Mouse (Mus musculus): ENCODE data around the gene Plekhh3. TPM values are rescaled to one million over a fixed set of nuclear protein-coding genes. Genes with fewer than 3 reads are reported as not detected.
"Not testable (repeated sequence)": the region's sequence is repeated elsewhere in the genome, so short reads cannot be mapped to it uniquely, and the experiment has no call there.

Plekhh3 gene
- polyA plus RNA-seq, 1 experiment from 2014 or later, result 5.8 TPM

- peak overlapping the region; percentile 29; the same call in 1 of the 2 replicates for H3K4me3 ChIP-seq
- 19% methylated on average over 35 of the region's 35 CpGs for WGBS
- no peaks in the 10 kb centered on the region for H3K9me3 ChIP-seq
- no peak overlapping the region for H3K4me2 ChIP-seq (replicated peaks)
- peaks cover 76% of the 10 kb centered on the region for H3K27me3 ChIP-seq
- H3K36me3 ChIP-seq, result 0 out of 2 replicates have a peak, but pooled peaks cover 5% of the 10 kb centered on the region
- no peak for ATAC-seq (replicated peaks)
- H3K9ac ChIP-seq (replicated peaks), result peak overlapping the region; percentile 15; the same call in 1 of the 2 replicates
- no peak overlapping the region for H3K27ac ChIP-seq (replicated peaks)
- H3K4me1 ChIP-seq, result peaks cover 23% of the 10 kb centered on the region
These were observed 6.2 kb downstream of the Plekhh3 start for GRCm38 (mm10) chr11:101164677-101165580.

- H3K36me3 ChIP-seq, result 0 out of 2 replicates have a peak, but pooled peaks cover 5% of the 10 kb centered on the region
- WGBS, result 10% methylated on average over 21 of the region's 21 CpGs
- no peak overlapping the region for H3K27ac ChIP-seq (replicated peaks)
- no peaks in the 10 kb centered on the region for H3K9me3 ChIP-seq
- peaks cover 17% of the 10 kb centered on the region for H3K4me1 ChIP-seq
- peak overlapping the region; percentile 15; the same call in 1 of the 2 replicates for H3K9ac ChIP-seq (replicated peaks)
- peak overlapping the region; percentile 29 for H3K4me3 ChIP-seq
- ATAC-seq (replicated peaks), result no peak
- H3K27me3 ChIP-seq, result peaks cover 70% of the 10 kb centered on the region
- H3K4me2 ChIP-seq (replicated peaks), result peak overlapping the region; percentile 37
These were observed 6.8 kb downstream of the Plekhh3 start for GRCm38 (mm10) chr11:101164351-101164665.

DNA sequence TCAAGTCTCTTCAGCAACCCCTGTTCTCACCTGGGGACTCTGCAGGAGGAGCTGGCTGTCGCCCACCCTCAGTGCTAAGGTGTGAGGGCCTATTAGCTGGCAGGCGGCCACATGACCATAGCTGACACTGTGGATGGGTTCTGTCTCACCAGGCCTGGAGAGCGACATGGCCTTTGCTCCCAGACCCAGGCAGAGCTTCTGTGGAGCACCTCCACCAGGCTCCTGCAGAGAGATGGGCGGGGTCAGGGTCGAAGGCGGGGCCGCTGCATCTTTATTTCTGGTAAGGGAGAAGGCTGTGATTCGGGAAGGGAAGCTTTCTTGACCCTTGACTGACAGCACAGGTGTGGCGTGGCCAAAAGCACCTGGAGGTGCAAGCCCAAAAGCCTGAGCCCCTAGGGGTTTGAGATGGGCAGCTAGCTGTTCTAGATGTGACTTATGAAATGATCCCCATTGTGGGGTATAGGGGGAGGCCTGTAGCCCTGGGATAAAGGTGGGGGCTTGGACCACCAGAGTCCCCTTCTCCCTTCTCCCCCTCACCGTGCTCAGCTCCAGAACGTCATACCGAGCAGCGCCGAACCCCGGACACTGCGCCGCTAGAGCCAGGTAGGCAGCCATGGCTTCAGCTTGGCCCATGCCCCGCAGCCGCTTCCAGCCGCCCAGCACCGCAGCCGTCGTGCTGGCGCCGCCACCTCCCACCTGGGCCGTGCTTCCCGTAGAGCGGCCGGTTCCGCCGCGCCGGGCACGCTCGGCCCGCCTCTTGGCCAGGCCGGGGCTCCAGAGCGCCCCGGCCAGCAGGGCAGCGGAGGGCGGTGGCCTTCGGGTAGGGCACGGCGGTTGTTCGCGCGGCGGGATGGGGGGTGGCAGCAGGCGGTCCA is 7.4 kb downstream of the Plekhh3 start:
- 24% methylated on average over 49 of the region's 49 CpGs for whole genome bisulfite sequencing
- peaks cover 11% of the 10 kb centered on the region for H3K4me1 ChIP-seq
- ATAC-seq (replicated peaks), result no peak
- H3K36me3 ChIP-seq, result 0 out of 2 replicates have a peak, but pooled peaks cover 5% of the 10 kb centered on the region
- H3K9ac ChIP-seq (replicated peaks), result 0 out of 2 replicates have a peak overlapping the region, but pooled peaks have one; percentile 10
- H3K27ac ChIP-seq (replicated peaks), result no peak overlapping the region
- no peaks in the 10 kb centered on the region for H3K9me3 ChIP-seq
- peaks cover 64% of the 10 kb centered on the region for H3K27me3 ChIP-seq
- H3K4me2 ChIP-seq (replicated peaks), result peak overlapping the region; percentile 37
- peak overlapping the region; percentile 29 for H3K4me3 ChIP-seq

- H3K36me3 ChIP-seq, result 0 out of 2 replicates have a peak, but pooled peaks cover 5% of the 10 kb centered on the region
- no peak overlapping the region for H3K4me2 ChIP-seq (replicated peaks)
- no peak overlapping the region for H3K27ac ChIP-seq (replicated peaks)
- peaks cover 59% of the 10 kb centered on the region for H3K27me3 ChIP-seq
- H3K4me3 ChIP-seq, result no peak overlapping the region
- H3K9me3 ChIP-seq, result no peaks in the 10 kb centered on the region
- no peak for ATAC-seq (replicated peaks)
- 59% methylated on average over 5 of the region's 5 CpGs for WGBS
- H3K9ac ChIP-seq (replicated peaks), result no peak overlapping the region
- H3K4me1 ChIP-seq, result peaks cover 9% of the 10 kb centered on the region
These were observed 8.4 kb downstream of the Plekhh3 start for GRCm38 (mm10) chr11:101162772-101163171.

DNA sequence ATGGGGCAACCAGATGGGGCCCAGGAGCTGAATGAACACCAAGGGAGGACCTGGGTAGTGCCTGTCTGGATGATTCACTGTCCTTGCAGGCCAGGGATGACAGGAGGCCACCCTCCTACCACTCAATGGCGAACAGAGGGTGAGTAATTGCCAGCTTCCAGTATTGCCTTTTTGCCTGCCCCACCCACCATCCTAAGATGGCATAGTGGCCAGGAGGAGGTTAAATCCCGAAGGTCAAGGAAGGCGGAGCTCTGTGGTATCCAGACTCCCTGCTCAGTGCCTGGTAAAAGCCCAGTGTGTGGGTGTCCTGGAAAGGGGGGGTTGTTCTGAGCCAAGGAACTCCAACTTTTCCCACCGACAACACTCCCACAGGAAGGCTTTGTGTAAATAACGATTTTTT is 8.8 kb downstream of the Plekhh3 start:
- peaks cover 56% of the 10 kb centered on the region for H3K27me3 ChIP-seq
- peaks cover 9% of the 10 kb centered on the region for H3K4me1 ChIP-seq
- H3K9me3 ChIP-seq, result no peaks in the 10 kb centered on the region
- 68% methylated on average over 5 of the region's 5 CpGs for WGBS
- H3K9ac ChIP-seq (replicated peaks), result no peak overlapping the region
- ATAC-seq (replicated peaks), result no peak
- H3K4me3 ChIP-seq, result no peak overlapping the region
- H3K4me2 ChIP-seq (replicated peaks), result no peak overlapping the region
- H3K27ac ChIP-seq (replicated peaks), result no peak overlapping the region
- 0 out of 2 replicates have a peak, but pooled peaks cover 5% of the 10 kb centered on the region for H3K36me3 ChIP-seq

DNA sequence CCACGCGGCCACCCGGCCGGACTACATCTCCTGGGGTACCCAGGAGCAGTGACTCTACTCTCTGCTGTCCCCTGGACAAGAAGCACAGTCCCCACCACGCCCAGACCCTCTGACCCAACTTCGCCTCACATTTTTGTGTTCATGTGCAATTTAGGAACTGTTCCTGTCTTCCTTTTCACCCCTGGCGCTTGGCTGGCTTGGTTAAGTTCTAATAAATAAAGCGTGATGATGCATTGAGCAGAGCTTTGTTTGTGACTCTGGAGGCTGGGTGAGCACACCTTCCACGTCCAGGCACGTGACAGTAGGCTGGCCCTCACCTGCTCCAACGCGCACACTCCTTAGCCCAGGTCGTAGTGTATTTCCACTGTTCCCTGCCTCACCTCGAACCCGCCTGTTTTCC is 9.6 kb downstream of the Plekhh3 start:
- H3K9ac ChIP-seq (replicated peaks), result no peak overlapping the region
- no peak overlapping the region for H3K27ac ChIP-seq (replicated peaks)
- peaks cover 49% of the 10 kb centered on the region for H3K27me3 ChIP-seq
- no peak for ATAC-seq (replicated peaks)
- no peaks in the 10 kb centered on the region for H3K9me3 ChIP-seq
- H3K4me1 ChIP-seq, result peaks cover 10% of the 10 kb centered on the region
- 87% methylated on average over 15 of the region's 15 CpGs for WGBS
- H3K4me2 ChIP-seq (replicated peaks), result no peak overlapping the region
- no peak overlapping the region for H3K4me3 ChIP-seq
- H3K36me3 ChIP-seq, result 0 out of 2 replicates have a peak, but pooled peaks cover 5% of the 10 kb centered on the region

DNA sequence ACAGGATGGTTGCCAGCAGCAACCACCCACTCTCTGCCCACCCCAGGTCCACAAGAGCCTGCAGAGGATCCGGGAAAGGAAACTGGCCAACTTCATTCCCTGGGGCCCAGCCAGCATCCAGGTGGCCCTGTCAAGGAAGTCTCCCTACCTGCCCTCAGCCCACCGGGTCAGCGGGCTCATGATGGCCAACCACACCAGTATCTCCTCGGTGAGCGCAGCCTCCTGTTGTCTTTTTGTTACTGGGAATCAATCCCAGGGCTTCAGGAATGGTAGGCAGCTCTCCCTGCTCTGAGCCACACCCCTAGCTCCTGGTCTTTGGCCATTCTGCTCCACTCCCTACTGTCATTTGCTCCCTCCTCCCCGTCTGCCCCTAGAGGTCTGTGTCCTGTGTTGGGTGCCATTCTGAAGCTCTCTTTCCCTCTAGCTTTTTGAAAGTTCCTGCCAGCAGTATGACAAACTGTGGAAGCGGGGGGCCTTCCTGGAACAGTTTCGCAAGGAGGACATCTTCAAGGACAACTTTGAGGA is 10.1 kb downstream of the Plekhh3 start:
- WGBS, result 78% methylated on average over 8 of the region's 8 CpGs
- not testable (repeated sequence) for H3K27ac ChIP-seq (replicated peaks); H3K4me3 ChIP-seq; ATAC-seq (replicated peaks); H3K9me3 ChIP-seq; H3K36me3 ChIP-seq; H3K4me2 ChIP-seq (replicated peaks); H3K9ac ChIP-seq (replicated peaks)
- H3K4me1 ChIP-seq, result peaks cover 15% of the 10 kb centered on the region
- peaks cover 44% of the 10 kb centered on the region for H3K27me3 ChIP-seq

- not testable (repeated sequence) for H3K9me3 ChIP-seq; H3K4me2 ChIP-seq (replicated peaks); H3K36me3 ChIP-seq; ATAC-seq (replicated peaks); H3K4me3 ChIP-seq; H3K27ac ChIP-seq (replicated peaks); H3K9ac ChIP-seq (replicated peaks)
- WGBS, result 83% methylated on average over 10 of the region's 10 CpGs
- Histone ChIP-seq H3K27me3 (peaks cover 37% of the 10 kb centered on the region), H3K4me1 (peaks cover 21% of the 10 kb centered on the region)
These were observed 11.0 kb downstream of the Plekhh3 start for GRCm38 (mm10) chr11:101160151-101160550.

- WGBS, result 2% methylated on average over 36 of the region's 36 CpGs
These were observed 15.3 kb downstream of the Plekhh3 start, which contains the start of gene Tubg2 for GRCm38 (mm10) chr11:101155728-101156371. Tubg2 (plus strand) TSS chr11:101155907.

DNA sequence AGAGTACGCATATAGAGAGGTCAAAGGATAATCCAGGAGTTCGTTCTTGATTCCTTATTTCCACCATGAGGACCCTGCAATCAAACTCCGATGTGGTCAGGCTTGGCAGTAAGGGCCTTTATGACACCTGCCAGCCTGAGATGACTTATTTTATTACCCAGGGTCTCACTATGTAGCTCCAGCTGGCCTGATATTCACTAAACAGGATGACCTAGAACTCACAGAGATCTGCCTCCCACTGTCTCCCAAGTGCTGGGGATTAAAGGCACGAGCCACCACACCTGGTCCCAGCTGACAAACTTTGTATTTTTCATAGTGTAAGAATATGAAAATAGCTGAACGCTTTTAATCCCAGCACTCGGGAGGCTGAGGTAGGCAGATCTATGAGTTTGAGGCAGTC is 16.0 kb downstream of the Plekhh3 start:
- H3K9ac ChIP-seq (replicated peaks), result no peak overlapping the region
- H3K36me3 ChIP-seq, result no peaks in the 10 kb centered on the region
- peak overlapping the region; percentile 86; the same call in 1 of the 2 replicates for H3K27ac ChIP-seq (replicated peaks)
- no peak overlapping the region for H3K4me3 ChIP-seq
- no peak for ATAC-seq (replicated peaks)
- no peaks in the 10 kb centered on the region for H3K9me3 ChIP-seq
- H3K4me2 ChIP-seq (replicated peaks), result no peak overlapping the region
- peaks cover 12% of the 10 kb centered on the region for H3K4me1 ChIP-seq
- WGBS, result 78% methylated on average over 6 of the region's 6 CpGs
- H3K27me3 ChIP-seq, result peaks cover 7% of the 10 kb centered on the region; the same call in 1 of the 2 replicates

More at GRCm38 (mm10) chr11:101155728-101156371, 15.3 kb downstream of the Plekhh3 start, which contains the start of gene Tubg2:
- Histone ChIP-seq H3K9ac (replicated peaks) (peak within 1 kb of the TSS; percentile 77), H3K36me3 (no peaks in the 10 kb centered on the region), H3K27me3 (peaks cover 7% of the 10 kb centered on the region; the same call in 1 of the 2 replicates), H3K4me1 (peaks cover 12% of the 10 kb centered on the region), H3K4me2 (replicated peaks) (peak within 1 kb of the TSS; percentile 80), H3K4me3 (peak within 1 kb of the TSS; percentile 51), H3K9me3 (no peaks in the 10 kb centered on the region), H3K27ac (replicated peaks) (peak within 1 kb of the TSS; percentile 86)
- ATAC-seq (replicated peaks), result peak; percentile 93

DNA sequence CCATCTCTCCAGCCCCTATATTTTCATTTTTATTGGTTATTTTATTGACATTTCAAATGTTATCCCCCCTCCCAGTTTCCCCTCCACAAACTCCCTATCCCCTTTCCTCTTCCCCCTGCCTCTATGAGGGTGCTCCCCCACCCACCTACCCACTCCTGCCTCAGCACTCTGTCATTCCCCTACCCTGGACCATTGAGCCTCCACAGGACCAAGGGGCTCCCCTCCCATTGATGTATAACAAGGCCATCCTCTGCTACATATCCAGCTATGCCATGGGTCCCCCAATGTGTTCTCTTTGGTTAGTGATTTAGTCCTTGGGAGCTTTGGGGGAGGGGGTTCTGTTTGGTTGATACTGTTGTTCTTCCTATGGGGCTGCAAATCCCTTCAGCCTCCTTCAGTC is 16.5 kb downstream of the Plekhh3 start:
- Histone ChIP-seq H3K27ac (replicated peaks) (no peak overlapping the region), H3K4me1 (peaks cover 14% of the 10 kb centered on the region), H3K9me3 (no peaks in the 10 kb centered on the region), H3K9ac (replicated peaks) (no peak overlapping the region), H3K36me3 (no peaks in the 10 kb centered on the region), H3K4me2 (replicated peaks) (no peak overlapping the region), H3K4me3 (no peak overlapping the region), H3K27me3 (peaks cover 7% of the 10 kb centered on the region; the same call in 1 of the 2 replicates)
- ATAC-seq (replicated peaks), result no peak
